Comparison of ENCODE assay signal across 8 mouse cellular contexts in the genomic region with DNA sequence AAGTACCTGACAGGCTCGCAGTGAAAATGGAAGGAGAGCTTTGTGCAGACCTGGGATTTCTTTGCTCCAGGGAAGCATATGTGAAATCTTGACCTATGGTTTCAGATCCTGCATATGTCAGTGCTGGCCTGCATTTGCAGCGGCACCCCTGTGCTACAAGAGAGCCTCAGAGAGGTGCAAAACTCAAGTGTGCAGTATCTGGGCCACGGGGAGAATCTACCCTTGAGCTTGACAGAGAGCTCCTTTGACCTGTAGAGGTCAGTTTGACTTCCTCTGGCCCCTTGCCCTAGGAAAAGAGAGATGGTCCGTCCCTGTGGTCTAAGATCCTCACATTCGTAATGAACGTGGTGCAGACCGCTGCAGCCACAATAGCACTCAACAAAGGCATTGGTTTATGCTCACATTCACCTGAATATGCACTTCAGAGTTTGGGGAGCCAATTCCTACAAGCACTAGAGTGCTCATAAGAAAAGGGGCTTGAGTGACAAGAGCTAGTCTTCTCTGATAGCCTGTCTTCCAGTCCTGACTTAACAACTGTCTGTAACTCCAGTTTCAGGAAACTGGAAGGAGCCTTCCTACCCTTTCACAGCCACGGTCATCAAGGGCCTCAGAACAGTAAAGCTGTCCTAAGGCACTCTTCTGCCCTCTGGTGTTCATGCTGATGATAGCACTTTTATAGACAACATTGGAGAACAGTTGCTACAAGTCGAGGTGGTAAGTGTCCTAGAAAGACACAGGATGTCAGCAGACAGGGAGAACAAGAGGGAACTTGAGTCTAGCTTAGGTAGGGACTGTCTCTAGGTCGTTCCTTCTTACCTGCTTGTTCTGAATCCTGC.
DNase-seq lines count a peak whose midpoint lies in the region; ATAC-seq and TF ChIP-seq lines count a peak whose summit lies in the region.

No protein-coding gene starts in this region.

- peak; percentile 1 for DNase-seq in thymus, adult 2 months
- no peak for DNase-seq in thymus, postnatal 10 days (ENCODE audit: low spot score in 2 of 2)
- peak; percentile 9 to 48 for DNase-seq in cerebellum, postnatal 25 days
- DNase-seq in heart, adult 2 months: no peak
- DNase-seq in kidney, adult 9 months: peak; percentile 80
- peak; percentile 42 for DNase-seq in limb, embryonic 10.5 days (ENCODE audit: low spot score)
- peak; percentile 46 for DNase-seq in neural tube, embryonic 11.5 days (ENCODE audit: low spot score)
- DNase-seq in thymus, postnatal 4 days: no peak

- no peak overlapping the region for H3K27ac ChIP-seq in thymus, adult 2 months (ENCODE audit: control insufficient read depth, insufficient read depth, low read length)
- no peak overlapping the region for H3K27ac ChIP-seq in heart, adult 2 months
- H3K27ac ChIP-seq in limb, embryonic 10.5 days: peak overlapping the region; percentile 38; the same call in 1 of the 2 replicates
- no peak overlapping the region for H3K27ac ChIP-seq in neural tube, embryonic 11.5 days (ENCODE audit: low read depth, low read length)

- ATAC-seq in neural tube, embryonic 11.5 days (ENCODE audit: insufficient read depth, low FRiP score, low TSS enrichment): peak; percentile 60; the same call in 1 of the 2 replicates

- no peak for TF ChIP-seq CTCF in thymus, adult 2 months (IDR thresholded peaks at IDR 0.05; ENCODE audit: borderline replicate concordance, control insufficient read depth, extremely low read depth, insufficient read depth, low read length, poor library complexity)
- peak; percentile 75 for TF ChIP-seq CTCF in heart, adult 2 months (IDR thresholded peaks at IDR 0.05)

- no peak for TF ChIP-seq POLR2A in thymus, adult 2 months (IDR thresholded peaks at IDR 0.05; ENCODE audit: control insufficient read depth, extremely low read depth, insufficient read depth, low read length, poor library complexity)
- no peak for TF ChIP-seq POLR2A in heart, adult 2 months (IDR thresholded peaks at IDR 0.05; ENCODE audit: insufficient read depth, low read depth, low read length)

- intact Hi-C loops in heart, adult 2 months (cut with DNase I): loop anchor here (10.0 kb wide), 1 partner anchor 197 kb away; a partner anchor contains a TSS

- TF ChIP-seq EP300 in heart, adult 2 months (IDR thresholded peaks at IDR 0.05; ENCODE audit: insufficient read depth, low read depth, low read length): no peak

- H3K9me3 ChIP-seq in limb, embryonic 10.5 days (replicated peaks): no peaks in the 10 kb centered on the region
- no peaks in the 10 kb centered on the region for H3K9me3 ChIP-seq in neural tube, embryonic 11.5 days (ENCODE audit: control insufficient read depth, low read length)

- H3K27me3 ChIP-seq in thymus, adult 2 months (ENCODE audit: control insufficient read depth, insufficient read depth, low read length): no peaks in the 10 kb centered on the region
- H3K27me3 ChIP-seq in heart, adult 2 months (ENCODE audit: control insufficient read depth, insufficient read depth, low read length): no peaks in the 10 kb centered on the region
- no peaks in the 10 kb centered on the region for H3K27me3 ChIP-seq in limb, embryonic 10.5 days (ENCODE audit: low read depth, poor library complexity, severe bottlenecking)
- no peaks in the 10 kb centered on the region for H3K27me3 ChIP-seq in neural tube, embryonic 11.5 days (ENCODE audit: control insufficient read depth, insufficient read depth, low read length)

- H3K36me3 ChIP-seq in thymus, adult 2 months (ENCODE audit: control insufficient read depth, insufficient read depth, low read length): no peaks in the 10 kb centered on the region
- no peaks in the 10 kb centered on the region for H3K36me3 ChIP-seq in heart, adult 2 months (ENCODE audit: control insufficient read depth, insufficient read depth, low read length)
- H3K36me3 ChIP-seq in limb, embryonic 10.5 days: no peaks in the 10 kb centered on the region
- no peaks in the 10 kb centered on the region for H3K36me3 ChIP-seq in neural tube, embryonic 11.5 days (ENCODE audit: control insufficient read depth, insufficient read depth, low read length)

- WGBS in thymus, adult 2 months: 58% methylated on average over 10 of the region's 10 CpGs
- WGBS in heart, adult 2 months: 57% methylated on average over 10 of the region's 10 CpGs
- 60% methylated on average over 10 of the region's 10 CpGs for WGBS in limb, embryonic 10.5 days
- WGBS in neural tube, embryonic 11.5 days: 55% methylated on average over 10 of the region's 10 CpGs

- H3K79me2 ChIP-seq in heart, adult 2 months (replicated peaks; ENCODE audit: control insufficient read depth, insufficient read depth, low read length): no peaks in the 10 kb centered on the region

- H3K4me2 ChIP-seq in neural tube, embryonic 11.5 days (ENCODE audit: low read depth): no peak overlapping the region

- no peak overlapping the region for H3K9ac ChIP-seq in heart, adult 2 months (ENCODE audit: low read depth, low read length)
- H3K9ac ChIP-seq in neural tube, embryonic 11.5 days (ENCODE audit: low read length): no peak overlapping the region

- no peaks in the 10 kb centered on the region for H3K4me1 ChIP-seq in thymus, adult 2 months (replicated peaks; ENCODE audit: control insufficient read depth, insufficient read depth, low read length)
- H3K4me1 ChIP-seq in heart, adult 2 months (ENCODE audit: control insufficient read depth, insufficient read depth, low read length): no peaks in the 10 kb centered on the region
- H3K4me1 ChIP-seq in limb, embryonic 10.5 days: no peaks in the 10 kb centered on the region
- 0 out of 2 replicates have a peak, but pooled peaks cover 4% of the 10 kb centered on the region for H3K4me1 ChIP-seq in neural tube, embryonic 11.5 days (ENCODE audit: control insufficient read depth, insufficient read depth, low read length)

- H3K4me3 ChIP-seq in thymus, adult 2 months (ENCODE audit: control insufficient read depth, insufficient read depth, low read length): no peak overlapping the region
- no peak overlapping the region for H3K4me3 ChIP-seq in heart, adult 2 months
- no peak overlapping the region for H3K4me3 ChIP-seq in limb, embryonic 10.5 days
- H3K4me3 ChIP-seq in neural tube, embryonic 11.5 days (ENCODE audit: low read depth, low read length): no peak overlapping the region

Comparison
In these comparisons a context has a peak if more than half of its experiments do, and no peak if none do; other contexts are left out.
1. DNase-seq: peak in thymus, adult 2 months (single experiment), cerebellum, postnatal 25 days (2 of 2), kidney, adult 9 months (single experiment), limb, embryonic 10.5 days (single experiment) and neural tube, embryonic 11.5 days (single experiment); none in thymus, postnatal 10 days (0 of 2), heart, adult 2 months (0 of 2) and thymus, postnatal 4 days (single experiment).